ENCODE assay signal across 10 mouse cellular contexts in genomic region chr8:22039468-22040152, GRCm38 (mm10). TPM values are rescaled to one million over a fixed set of nuclear protein-coding genes. Genes with fewer than 3 reads are reported as not detected.
DNase-seq lines count a peak whose midpoint lies in the region; ATAC-seq and TF ChIP-seq lines count a peak whose summit lies in the region.
"Had no signal": no experiment of that assay in that cellular context is flagged by ENCODE, and none has a peak within 500 bp of the region (broad histone marks: within the 10 kb centered on the region; RNA-seq: fewer than 3 reads in every experiment).

No protein-coding gene starts in this region.

- TF ChIP-seq CTCF in lung, postnatal 0 days (IDR thresholded peaks at IDR 0.05), result 0 out of 2 replicates have a peak, but pooled peaks have one; percentile 10
- TF ChIP-seq CTCF in stomach, postnatal 0 days (IDR thresholded peaks at IDR 0.05; ENCODE audit: low read depth), result peak; percentile 30

- peak; percentile 16 for DNase-seq in kidney, adult 18-20 months
- no peak for DNase-seq in kidney, postnatal 4 days
- DNase-seq in lung, postnatal 0 days (ENCODE audit: low spot score), result peak; percentile 75
- DNase-seq in stomach, postnatal 0 days (ENCODE audit: low spot score), result peak; percentile 90
- DNase-seq in cerebellum, postnatal 25 days, result no peak
- no peak for DNase-seq in natural killer cell, adult 2 months (ENCODE audit: low spot score in 2 of 2)
- DNase-seq: right cerebral cortex, postnatal 14 days had no signal

- no peak overlapping the region for H3K4me3 ChIP-seq in hindbrain, embryonic 16.5 days (ENCODE audit: low read length)
- peak overlapping the region; percentile 27 for H3K4me3 ChIP-seq in lung, postnatal 0 days (ENCODE audit: low read depth, low read length)
- peak overlapping the region; percentile 35 for H3K4me3 ChIP-seq in stomach, postnatal 0 days (ENCODE audit: low read depth, low read length)

- WGBS in hindbrain, embryonic 16.5 days, result 13% methylated on average over 15 of the region's 15 CpGs
- 12% methylated on average over 15 of the region's 15 CpGs for WGBS in lung, postnatal 0 days
- WGBS in stomach, postnatal 0 days, result 10% methylated on average over 15 of the region's 15 CpGs

- H3K36me3 ChIP-seq in hindbrain, embryonic 16.5 days (ENCODE audit: control insufficient read depth, insufficient read depth, low read length), result no peaks in the 10 kb centered on the region
- no peaks in the 10 kb centered on the region for H3K36me3 ChIP-seq in lung, postnatal 0 days (ENCODE audit: insufficient read depth, low read length)
- H3K36me3 ChIP-seq in stomach, postnatal 0 days (ENCODE audit: control insufficient read depth, insufficient read depth, low read length), result no peaks in the 10 kb centered on the region

- TF ChIP-seq EP300 in lung, postnatal 0 days (IDR thresholded peaks at IDR 0.05), result no peak
- no peak for TF ChIP-seq EP300 in stomach, postnatal 0 days (optimal IDR thresholded peaks at IDR 0.05)

- ATAC-seq in hindbrain, embryonic 16.5 days, result peak; percentile 78
- ATAC-seq in lung, postnatal 0 days, result peak; percentile 85
- ATAC-seq in stomach, postnatal 0 days (ENCODE audit: low FRiP score, low TSS enrichment), result peak; percentile 95
- no peak for ATAC-seq in erythroid progenitor cell, adult 5-6 weeks (replicated peaks; ENCODE audit: low FRiP score, poor library complexity, severe bottlenecking)
- ATAC-seq: Patski had no signal

- no peaks in the 10 kb centered on the region for H3K27me3 ChIP-seq in hindbrain, embryonic 16.5 days (replicated peaks; ENCODE audit: control insufficient read depth, insufficient read depth, low read length)
- H3K27me3 ChIP-seq in lung, postnatal 0 days (replicated peaks; ENCODE audit: insufficient read depth, low read length), result no peaks in the 10 kb centered on the region
- no peaks in the 10 kb centered on the region for H3K27me3 ChIP-seq in stomach, postnatal 0 days (ENCODE audit: control insufficient read depth, insufficient read depth, low read length)

- H3K9ac ChIP-seq in hindbrain, embryonic 16.5 days (ENCODE audit: low read depth, low read length), result peak overlapping the region; percentile 32; the same call in 1 of the 2 replicates
- H3K9ac ChIP-seq in lung, postnatal 0 days (replicated peaks; ENCODE audit: low read depth), result no peak overlapping the region
- peak overlapping the region; percentile 45; the same call in 1 of the 2 replicates for H3K9ac ChIP-seq in stomach, postnatal 0 days (ENCODE audit: low read length)

- peak overlapping the region; percentile 20 for H3K4me2 ChIP-seq in hindbrain, embryonic 16.5 days (ENCODE audit: low read length)
- H3K4me2 ChIP-seq in lung, postnatal 0 days (replicated peaks; ENCODE audit: low read depth, low read length), result peak overlapping the region; percentile 41
- peak overlapping the region; percentile 31 for H3K4me2 ChIP-seq in stomach, postnatal 0 days (replicated peaks; ENCODE audit: low read depth)

- 0 out of 2 replicates have a peak, but pooled peaks cover 5% of the 10 kb centered on the region for H3K4me1 ChIP-seq in hindbrain, embryonic 16.5 days (ENCODE audit: control insufficient read depth, insufficient read depth, low read depth, low read length)
- no peaks in the 10 kb centered on the region for H3K4me1 ChIP-seq in lung, postnatal 0 days (ENCODE audit: insufficient read depth, low read depth, low read length)
- H3K4me1 ChIP-seq in stomach, postnatal 0 days (replicated peaks; ENCODE audit: control insufficient read depth, insufficient read depth), result no peaks in the 10 kb centered on the region

- peak overlapping the region; percentile 36; the same call in 1 of the 2 replicates for H3K27ac ChIP-seq in hindbrain, embryonic 16.5 days (ENCODE audit: low read depth, low read length)
- peak overlapping the region; percentile 57; the same call in 1 of the 2 replicates for H3K27ac ChIP-seq in lung, postnatal 0 days (ENCODE audit: low read length)
- peak overlapping the region; percentile 83 for H3K27ac ChIP-seq in stomach, postnatal 0 days (replicated peaks)

- H3K9me3 ChIP-seq in hindbrain, embryonic 16.5 days (ENCODE audit: control insufficient read depth, low read length), result no peaks in the 10 kb centered on the region
- no peaks in the 10 kb centered on the region for H3K9me3 ChIP-seq in lung, postnatal 0 days (ENCODE audit: low read length)
- H3K9me3 ChIP-seq in stomach, postnatal 0 days (ENCODE audit: control insufficient read depth, low read length), result no peaks in the 10 kb centered on the region

RNA-seq across cellular contexts. Expression of gene Atp7b, which starts 20.5 kb away (rescaled TPM):
- polyA plus RNA-seq in hindbrain, embryonic 16.5 days (2015; fragmentation: Nextera tagmentation; extraction: Ambion mirVana), result 1.8 and 1.9 TPM in 2 replicates
- polyA plus RNA-seq in lung, postnatal 0 days (2015; fragmentation: Nextera tagmentation; extraction: Ambion mirVana), result 7.3 and 12.0 TPM in 2 replicates
- 5.1 and 5.9 TPM in 2 replicates for polyA plus RNA-seq in stomach, postnatal 0 days (2015; fragmentation: Nextera tagmentation; extraction: Ambion mirVana)
- total RNA-seq in erythroid progenitor cell, adult 5-6 weeks (2015; ENCODE audit: low replicate concordance), result 8.6 and 11.3 TPM in 2 replicates
- total RNA-seq in erythroid progenitor cell, adult 5-6 weeks (2017; ENCODE audit: low replicate concordance), result 4.5 and 8.5 TPM in 2 replicates

RNA-seq across cellular contexts. Expression of gene Alg11, which starts 20.9 kb away (rescaled TPM):
- 40.9 and 42.4 TPM in 2 replicates for polyA plus RNA-seq in hindbrain, embryonic 16.5 days (2015; fragmentation: Nextera tagmentation; extraction: Ambion mirVana)
- polyA plus RNA-seq in lung, postnatal 0 days (2015; fragmentation: Nextera tagmentation; extraction: Ambion mirVana), result 13.3 and 13.6 TPM in 2 replicates
- polyA plus RNA-seq in stomach, postnatal 0 days (2015; fragmentation: Nextera tagmentation; extraction: Ambion mirVana), result 14.6 and 16.1 TPM in 2 replicates
- 3.2 and 5.4 TPM in 2 replicates for total RNA-seq in erythroid progenitor cell, adult 5-6 weeks (2015; ENCODE audit: low replicate concordance)
- 4.7 and 28.4 TPM in 2 replicates for total RNA-seq in erythroid progenitor cell, adult 5-6 weeks (2017; ENCODE audit: low replicate concordance)

Comparison
In these comparisons a context has a peak if more than half of its experiments do, and no peak if none do; other contexts are left out.
1. DNase-seq: peak in kidney, adult 18-20 months (single experiment), lung, postnatal 0 days (single experiment) and stomach, postnatal 0 days (single experiment); none in kidney, postnatal 4 days (0 of 2), cerebellum, postnatal 25 days (0 of 2) and natural killer cell, adult 2 months (0 of 2).
2. Peak in every context shown above with its lines, with median percentiles within 50 percentile points of each other: H3K27ac ChIP-seq and H3K4me2 ChIP-seq.